Mouse (Mus musculus) MEL (cell line): ENCODE data around the gene Tmem131. TPM values are rescaled to one million over a fixed set of nuclear protein-coding genes. Genes with fewer than 3 reads are reported as not detected.

ENCODE experiments used
- DNase-seq: peaks from one replicate; pipeline ENCODE4 v3.0.0; 2011; ENCODE audit warnings: low read depth, low spot score
- H3K27ac ChIP-seq: 2 replicates; pipeline ENCODE4 v1.5.1; 2012; ENCODE audit warnings: low read depth, mild to moderate bottlenecking, control low read depth, low read length, moderate library complexity; ENCODE audit not compliant: control insufficient read depth
- H3K27me3 ChIP-seq, 2 experiments: fragments of 150-350 bp in 1 of 2; sonication (generic) in 1 of 2; 2 replicates each; pipeline ENCODE4 v1.6.1; 2012; ENCODE audit warnings: low read length in 2 of 2, mild to moderate bottlenecking in 2 of 2, improper control_type of control experiment in 1 of 2, moderate library complexity in 1 of 2; ENCODE audit not compliant: insufficient read depth in 2 of 2, control insufficient read depth in 1 of 2
- H3K36me3 ChIP-seq, 2 experiments: 2 replicates each; pipeline ENCODE4 v1.6.1; 2012 to 2014; ENCODE audit warnings: low read length in 2 of 2, improper control_type of control experiment in 1 of 2, inconsistent platforms in 1 of 2, mild to moderate bottlenecking in 1 of 2; ENCODE audit not compliant: insufficient read depth in 2 of 2, control insufficient read depth in 1 of 2
- H3K4me1 ChIP-seq, 2 experiments: fragments of 150-350 bp in 1 of 2; sonication (generic) in 1 of 2; 2 replicates each; pipeline ENCODE4 v1.6.1; 2012; ENCODE audit warnings: low read length in 2 of 2, improper control_type of control experiment in 1 of 2, mild to moderate bottlenecking in 1 of 2; ENCODE audit not compliant: insufficient read depth in 2 of 2, control insufficient read depth in 1 of 2
- H3K4me3 ChIP-seq, 2 experiments: fragments of 150-350 bp in 1 of 2; sonication (generic) in 1 of 2; 2 replicates each; pipeline ENCODE4 v1.5.1; 2012; ENCODE audit warnings: low read depth in 2 of 2, low read length in 2 of 2, mild to moderate bottlenecking in 2 of 2, moderate library complexity in 2 of 2, control low read depth in 1 of 2, improper control_type of control experiment in 1 of 2; ENCODE audit not compliant: control insufficient read depth in 1 of 2, insufficient read depth in 1 of 2
- H3K79me2 ChIP-seq: 2 replicates; pipeline ENCODE4 v1.6.1; 2012; ENCODE audit warnings: mild to moderate bottlenecking, low read length, moderate library complexity; ENCODE audit not compliant: control insufficient read depth, poor library complexity, insufficient read depth
- H3K9ac ChIP-seq: 2 replicates; pipeline ENCODE4 v1.6.1; 2012; ENCODE audit warnings: low read depth, mild to moderate bottlenecking, control low read depth, low read length, moderate library complexity; ENCODE audit not compliant: control insufficient read depth, poor library complexity, severe bottlenecking
- H3K9me3 ChIP-seq: fragments of 150-350 bp; sonication (generic); replicated peaks from 2 replicates; pipeline ENCODE4 v1.6.1; 2012; ENCODE audit warnings: mild to moderate bottlenecking, low read length, improper control_type of control experiment, moderate library complexity; ENCODE audit not compliant: insufficient read depth
- BHLHE40 ChIP-seq: IDR thresholded peaks from 2 replicates; pipeline ENCODE4 v1.6.1; 2012; ENCODE audit warnings: low read depth, mild to moderate bottlenecking, inconsistent platforms, low read length, improper control_type of control experiment, borderline replicate concordance
- ELF1 ChIP-seq: IDR thresholded peaks from 2 replicates; pipeline ENCODE4 v1.6.1; 2014; ENCODE audit warnings: low read depth, mild to moderate bottlenecking, inconsistent platforms, low read length, improper control_type of control experiment, moderate library complexity
- GABPA ChIP-seq: IDR thresholded peaks from 2 replicates; pipeline ENCODE4 v1.6.1; 2012; ENCODE audit warnings: low read depth, mild to moderate bottlenecking, inconsistent platforms, low read length, improper control_type of control experiment, moderate library complexity
- GATA1 ChIP-seq: IDR thresholded peaks from 2 replicates; pipeline ENCODE4 v1.6.1; 2011; ENCODE audit warnings: low read depth, low read length, improper control_type of control experiment
- JUND ChIP-seq: IDR thresholded peaks from 2 replicates; pipeline ENCODE4 v1.6.1; 2011; ENCODE audit warnings: low read depth, mild to moderate bottlenecking, improper control_type of control experiment, low read length
- MYB ChIP-seq: IDR thresholded peaks from 2 replicates; pipeline ENCODE4 v1.6.1; 2011; ENCODE audit warnings: mild to moderate bottlenecking, low read depth, low read length, improper control_type of control experiment
- POLR2AphosphoS5 ChIP-seq: IDR thresholded peaks from 2 replicates; pipeline ENCODE4 v1.6.1; 2012; ENCODE audit warnings: low read depth, borderline replicate concordance, mild to moderate bottlenecking, inconsistent platforms, low read length, moderate library complexity, mixed read lengths
- TBP ChIP-seq: IDR thresholded peaks from 2 replicates; pipeline ENCODE4 v1.8.0; 2011; ENCODE audit warnings: low read depth, low read length, improper control_type of control experiment
- UBTF ChIP-seq: IDR thresholded peaks from 2 replicates; pipeline ENCODE4 v1.6.1; 2012; ENCODE audit warnings: low read depth, mild to moderate bottlenecking, inconsistent platforms, low read length, improper control_type of control experiment, moderate library complexity, borderline replicate concordance; ENCODE audit not compliant: insufficient read depth
- ZKSCAN1 ChIP-seq: IDR thresholded peaks from 2 replicates; pipeline ENCODE4 v1.6.1; 2012; ENCODE audit warnings: low read depth, mild to moderate bottlenecking, inconsistent platforms, low read length, improper control_type of control experiment, moderate library complexity
- ZMIZ1 ChIP-seq: IDR thresholded peaks from 2 replicates; pipeline ENCODE4 v1.6.1; 2012; ENCODE audit warnings: low read depth, mild to moderate bottlenecking, inconsistent platforms, low read length, improper control_type of control experiment, moderate library complexity
- ZNF384 ChIP-seq: IDR thresholded peaks from 2 replicates; pipeline ENCODE4 v1.6.1; 2012; ENCODE audit warnings: low read depth, mild to moderate bottlenecking, inconsistent platforms, low read length, improper control_type of control experiment
- polyA plus RNA-seq, 2 experiments: library from polyadenylated mRNA; stranded (reverse) in 1 of 2; unstranded in 1 of 2; fragments of >175 nt in 1 of 2; fragments of >200 nt in 1 of 2; gene quantifications; 2 replicates each; pipeline versions ENCODE4 v1.2.1 to v1.2.4; 2012; ENCODE audit warnings: low replicate concordance in 2 of 2, low read depth in 1 of 2; ENCODE audit not compliant: insufficient read length in 2 of 2, insufficient read depth in 1 of 2, missing spikeins in 1 of 2
- total RNA-seq: library from RNA; depleted of rRNA; stranded (reverse); fragments of 300-350 nt; gene quantifications from 2 replicates; pipeline ENCODE4 v1.2.3, GENCODE M21; 2012

The Tmem131 gene
- total and polyA plus RNA-seq, 3 experiments: 11.4 to 196 (median 48.8) TPM

GRCm38 (mm10) chr1:36860876-36861275 lies 82.6 kb downstream of the Tmem131 start:
- Histone ChIP-seq H3K36me3 (peaks cover 0 to 5% of the 10 kb centered on the region in 2 experiments; a peak in 2 of 4 replicates), H3K27ac (no peak overlapping the region), H3K27me3 (no peaks in the 10 kb centered on the region), H3K9ac (no peak overlapping the region), H3K9me3 (no peaks in the 10 kb centered on the region), H3K4me1 (no peaks in the 10 kb centered on the region), H3K4me3 (no peak overlapping the region), H3K79me2 (no peaks in the 10 kb centered on the region)
- DNase-seq: no peak
- TF ChIP-seq UBTF (no peak), ELF1 (no peak), ZNF384 (no peak), ZMIZ1 (no peak), GABPA (no peak), BHLHE40 (no peak), MYB (no peak), JUND (no peak), GATA1 (no peak)

GRCm38 (mm10) chr1:36860431-36860849 lies 83.0 kb downstream of the Tmem131 start:
- Histone ChIP-seq H3K27me3 (no peaks in the 10 kb centered on the region), H3K9me3 (no peaks in the 10 kb centered on the region), H3K27ac (no peak overlapping the region), H3K9ac (no peak overlapping the region), H3K79me2 (no peaks in the 10 kb centered on the region), H3K4me1 (no peaks in the 10 kb centered on the region), H3K36me3 (peaks cover 0 to 5% of the 10 kb centered on the region in 2 experiments; a peak in 2 of 4 replicates), H3K4me3 (no peak overlapping the region)
- no peak for TF ChIP-seq TBP
- no peak for DNase-seq

- Histone ChIP-seq H3K36me3 (peaks cover 0 to 9% of the 10 kb centered on the region in 2 experiments; a peak in 2 of 4 replicates), H3K9me3 (no peaks in the 10 kb centered on the region), H3K4me1 (no peaks in the 10 kb centered on the region), H3K27me3 (no peaks in the 10 kb centered on the region), H3K27ac (no peak overlapping the region), H3K4me3 (no peak overlapping the region), H3K9ac (no peak overlapping the region), H3K79me2 (no peaks in the 10 kb centered on the region)
- no peak for TF ChIP-seq POLR2AphosphoS5
- TF ChIP-seq ZKSCAN1: no peak
- no peak for TF ChIP-seq ELF1
- no peak for DNase-seq
These were observed 86.4 kb downstream of the Tmem131 start for GRCm38 (mm10) chr1:36857081-36857480.
